Mouse (Mus musculus) C3H10T1/2 (cell line): ENCODE results near the gene Gpbp1l1. TPM values are rescaled to one million over a fixed set of nuclear protein-coding genes. Genes with fewer than 3 reads are reported as not detected.

ENCODE experiments used
- polyA plus RNA-seq, 2 experiments: library from polyadenylated mRNA; unstranded; fragments of >200 nt; fragmentation: generic; extraction: Trizol; gene quantifications; one replicate each; pipeline ENCODE4 v1.2.1; 2012; ENCODE audit warnings: missing spikeins in 2 of 2

The Gpbp1l1 gene
- polyA plus RNA-seq, result 10 to 100 TPM in 1 of 2 experiments, under 1 TPM in 1; 0.90 to 13.5 TPM

GRCm38 (mm10) chr4:116557306-116558121 lies at the start of gene Gpbp1l1:
Gene Gpbp1l1 (plus strand): TSS chr4:116557658.

GRCm38 (mm10) chr4:116555413-116556300 lies 1.8 kb upstream of the Gpbp1l1 start, which contains the start of gene Tmem69:
Gene Tmem69 (minus strand): TSS chr4:116555936.

GRCm38 (mm10) chr4:116596379-116596778 lies 38.9 kb downstream of the Gpbp1l1 start, which contains the start of gene Ccdc17:
Gene Ccdc17 (plus strand): TSS chr4:116596654.

GRCm38 (mm10) chr4:116627722-116628662 lies 70.5 kb downstream of the Gpbp1l1 start, which contains the start of gene Nasp:
Gene Nasp (minus strand): TSS chr4:116627941.

Other genes with a start within 250 kb of the Gpbp1l1 start
- gene Mast2, start 93.5 kb upstream of the Gpbp1l1 start, polyA plus RNA-seq, result 10 to 100 TPM; 19.0 to 22.8 TPM
- gene Ipp, start 50.1 kb upstream of the Gpbp1l1 start, polyA plus RNA-seq, result 1 to 10 TPM in 1 of 2 experiments, under 1 TPM in 1; 0.43 to 3.4 TPM
- gene Tmem69, start 1.7 kb upstream of the Gpbp1l1 start, polyA plus RNA-seq, result 1 to 10 TPM in 1 of 2 experiments, under 1 TPM in 1; 0.77 to 4.4 TPM
- gene Ccdc17, start 39.0 kb downstream of the Gpbp1l1 start, polyA plus RNA-seq, result 1 to 10 TPM in 1 of 2 experiments, under 1 TPM in 1; 0.08 to 2.2 TPM
- 10 to 100 TPM; 10.6 to 16.2 TPM for gene Nasp, start 70.3 kb downstream of the Gpbp1l1 start, polyA plus RNA-seq
- 100 to 1,000 TPM; 640 to 782 TPM for gene Akr1a1, start 94.0 kb downstream of the Gpbp1l1 start, polyA plus RNA-seq
- gene Prdx1, start 127.9 kb downstream of the Gpbp1l1 start, polyA plus RNA-seq, result 100 to 1,000 TPM in 1 of 2 experiments, 10 to 100 TPM in 1; 55.3 to 368 TPM
- 1 to 10 TPM; 4.9 to 7.6 TPM for gene Mmachc, start 150.7 kb downstream of the Gpbp1l1 start, polyA plus RNA-seq
- gene Ccdc163, start 150.9 kb downstream of the Gpbp1l1 start, polyA plus RNA-seq, result 10 to 100 TPM; 18.1 to 28.4 TPM
- 1 to 10 TPM; 1.2 to 4.8 TPM for gene Tesk2, start 163.3 kb downstream of the Gpbp1l1 start, polyA plus RNA-seq
- gene Toe1, start 250.0 kb downstream of the Gpbp1l1 start, polyA plus RNA-seq, result 10 to 100 TPM in 1 of 2 experiments, 1 to 10 TPM in 1; 5.7 to 18.4 TPM